Comparison of ENCODE assay signal across 25 mouse cellular contexts in genomic region chr7:93007721-93008120, GRCm38 (mm10).
A peak's percentile ranks its signal among the peaks of the same experiment; 100 is the strongest.
DNase-seq lines count a peak whose midpoint lies in the region; ATAC-seq and TF ChIP-seq lines count a peak whose summit lies in the region.
"Had no signal": no experiment of that assay in that cellular context is flagged by ENCODE, and none has a peak within 500 bp of the region (broad histone marks: within the 10 kb centered on the region; RNA-seq: fewer than 3 reads in every experiment).

No protein-coding gene starts in this region.

- no peaks in the 10 kb centered on the region for H3K9me3 ChIP-seq in forebrain, embryonic 13.5 days (replicated peaks)
- no peaks in the 10 kb centered on the region for H3K9me3 ChIP-seq in forebrain, embryonic 12.5 days
- H3K9me3 ChIP-seq in hindbrain, embryonic 13.5 days, result no peaks in the 10 kb centered on the region
- no peaks in the 10 kb centered on the region for H3K9me3 ChIP-seq in hindbrain, embryonic 11.5 days (ENCODE audit: control insufficient read depth, low read length)
- no peaks in the 10 kb centered on the region for H3K9me3 ChIP-seq in neural tube, embryonic 15.5 days (replicated peaks)
- H3K9me3 ChIP-seq in forebrain, postnatal 0 days (ENCODE audit: low read length), result no peaks in the 10 kb centered on the region
- H3K9me3 ChIP-seq: embryonic facial prominence, embryonic 13.5 days; G1E; heart, embryonic 12.5 days; limb, embryonic 15.5 days; liver, embryonic 13.5 days; midbrain, embryonic 13.5 days had no signal

- no peaks in the 10 kb centered on the region for H3K36me3 ChIP-seq in forebrain, embryonic 13.5 days (ENCODE audit: poor library complexity, severe bottlenecking)
- no peaks in the 10 kb centered on the region for H3K36me3 ChIP-seq in forebrain, embryonic 12.5 days (replicated peaks)
- no peaks in the 10 kb centered on the region for H3K36me3 ChIP-seq in hindbrain, embryonic 13.5 days
- no peaks in the 10 kb centered on the region for H3K36me3 ChIP-seq in hindbrain, embryonic 11.5 days (ENCODE audit: control insufficient read depth, insufficient read depth, low read length)
- H3K36me3 ChIP-seq in neural tube, embryonic 15.5 days, result no peaks in the 10 kb centered on the region
- H3K36me3 ChIP-seq in forebrain, postnatal 0 days (ENCODE audit: insufficient read depth), result no peaks in the 10 kb centered on the region
- H3K36me3 ChIP-seq: embryonic facial prominence, embryonic 13.5 days; G1E; heart, embryonic 12.5 days; limb, embryonic 15.5 days; liver, embryonic 13.5 days; midbrain, embryonic 13.5 days had no signal

- peaks cover 13% of the 10 kb centered on the region for H3K4me1 ChIP-seq in forebrain, embryonic 13.5 days
- peaks cover 6% of the 10 kb centered on the region; the same call in 1 of the 2 replicates for H3K4me1 ChIP-seq in forebrain, embryonic 12.5 days
- no peaks in the 10 kb centered on the region; the same call in 1 of the 2 replicates for H3K4me1 ChIP-seq in hindbrain, embryonic 13.5 days (replicated peaks)
- H3K4me1 ChIP-seq in hindbrain, embryonic 11.5 days (replicated peaks; ENCODE audit: control insufficient read depth, insufficient read depth, low read length), result no peaks in the 10 kb centered on the region
- H3K4me1 ChIP-seq in neural tube, embryonic 15.5 days, result no peaks in the 10 kb centered on the region
- no peaks in the 10 kb centered on the region for H3K4me1 ChIP-seq in forebrain, postnatal 0 days (ENCODE audit: insufficient read depth)
- H3K4me1 ChIP-seq: embryonic facial prominence, embryonic 13.5 days; limb, embryonic 15.5 days; liver, embryonic 13.5 days had no signal

- H3K27me3 ChIP-seq in forebrain, embryonic 13.5 days, result no peaks in the 10 kb centered on the region
- H3K27me3 ChIP-seq in forebrain, embryonic 12.5 days, result no peaks in the 10 kb centered on the region
- no peaks in the 10 kb centered on the region for H3K27me3 ChIP-seq in hindbrain, embryonic 13.5 days
- no peaks in the 10 kb centered on the region for H3K27me3 ChIP-seq in hindbrain, embryonic 11.5 days (ENCODE audit: control insufficient read depth, insufficient read depth, low read length)
- H3K27me3 ChIP-seq in neural tube, embryonic 15.5 days (replicated peaks), result no peaks in the 10 kb centered on the region
- no peaks in the 10 kb centered on the region for H3K27me3 ChIP-seq in forebrain, postnatal 0 days (ENCODE audit: insufficient read depth, low read length)
- H3K27me3 ChIP-seq: embryonic facial prominence, embryonic 13.5 days; heart, embryonic 12.5 days; limb, embryonic 15.5 days; liver, embryonic 13.5 days; midbrain, embryonic 13.5 days had no signal

- TF ChIP-seq CTCF in forebrain, postnatal 0 days (IDR thresholded peaks at IDR 0.05; ENCODE audit: low read depth), result no peak

- DNase-seq in hindbrain, embryonic 11.5 days (ENCODE audit: low spot score), result no peak
- no peak for DNase-seq in neural tube, embryonic 10.5 days (ENCODE audit: extremely low spot score, low spot score)
- no peak for DNase-seq in forebrain, postnatal 0 days
- no peak for DNase-seq in gastrocnemius, postnatal 10 days
- DNase-seq: adrenal gland, postnatal 10 days; cerebellum, adult 11-12 months; gastrocnemius, postnatal 14 days; kidney, adult 11 months; kidney, postnatal 14 days; left cerebral cortex, postnatal 4 days; liver, embryonic 13.5 days; lung, adult 18-20 months; lung, postnatal 4 days; spleen, adult 18-20 months; thymus, postnatal 14 days had no signal

- WGBS in forebrain, embryonic 13.5 days, result 15% methylated on average over 4 of the region's 4 CpGs
- 15% methylated on average over 4 of the region's 4 CpGs for WGBS in forebrain, embryonic 12.5 days
- WGBS in hindbrain, embryonic 13.5 days, result 40% methylated on average over 4 of the region's 4 CpGs
- 49% methylated on average over 4 of the region's 4 CpGs for WGBS in hindbrain, embryonic 11.5 days
- WGBS in neural tube, embryonic 15.5 days, result 53% methylated on average over 4 of the region's 4 CpGs
- WGBS in forebrain, postnatal 0 days, result 10% methylated on average over 4 of the region's 4 CpGs

- no peak overlapping the region for H3K4me3 ChIP-seq in forebrain, embryonic 13.5 days
- H3K4me3 ChIP-seq in forebrain, embryonic 12.5 days (replicated peaks), result no peak overlapping the region
- no peak overlapping the region for H3K4me3 ChIP-seq in hindbrain, embryonic 13.5 days
- no peak overlapping the region for H3K4me3 ChIP-seq in hindbrain, embryonic 11.5 days (ENCODE audit: low read depth, low read length)
- H3K4me3 ChIP-seq in neural tube, embryonic 15.5 days (replicated peaks), result no peak overlapping the region
- H3K4me3 ChIP-seq in forebrain, postnatal 0 days (ENCODE audit: low read depth, low read length), result no peak overlapping the region
- H3K4me3 ChIP-seq: embryonic facial prominence, embryonic 13.5 days; heart, embryonic 12.5 days; limb, embryonic 15.5 days; liver, embryonic 13.5 days; midbrain, embryonic 13.5 days had no signal

- H3K27ac ChIP-seq in forebrain, embryonic 13.5 days, result peak overlapping the region; percentile 51; the same call in 1 of the 2 replicates
- H3K27ac ChIP-seq in forebrain, embryonic 12.5 days, result no peak overlapping the region
- H3K27ac ChIP-seq in hindbrain, embryonic 13.5 days, result 0 out of 2 replicates have a peak overlapping the region, but pooled peaks have one; percentile 9
- no peak overlapping the region for H3K27ac ChIP-seq in hindbrain, embryonic 11.5 days (ENCODE audit: low read depth, low read length)
- H3K27ac ChIP-seq in neural tube, embryonic 15.5 days (replicated peaks), result peak overlapping the region; percentile 35
- 0 out of 2 replicates have a peak overlapping the region, but pooled peaks have one; percentile 15 for H3K27ac ChIP-seq in forebrain, postnatal 0 days (ENCODE audit: low read depth, low read length)
- H3K27ac ChIP-seq: embryonic facial prominence, embryonic 13.5 days; limb, embryonic 15.5 days; liver, embryonic 13.5 days; midbrain, embryonic 13.5 days had no signal

- H3K4me2 ChIP-seq in forebrain, embryonic 13.5 days, result no peak overlapping the region
- no peak overlapping the region for H3K4me2 ChIP-seq in forebrain, embryonic 12.5 days
- H3K4me2 ChIP-seq in hindbrain, embryonic 13.5 days, result no peak overlapping the region
- no peak overlapping the region for H3K4me2 ChIP-seq in hindbrain, embryonic 11.5 days (replicated peaks; ENCODE audit: low read depth, low read length)
- no peak overlapping the region for H3K4me2 ChIP-seq in neural tube, embryonic 15.5 days
- no peak overlapping the region for H3K4me2 ChIP-seq in forebrain, postnatal 0 days (ENCODE audit: low read depth)
- H3K4me2 ChIP-seq: embryonic facial prominence, embryonic 13.5 days; heart, embryonic 12.5 days; limb, embryonic 15.5 days; liver, embryonic 13.5 days; midbrain, embryonic 13.5 days had no signal

- 0 out of 2 replicates have a peak, but pooled peaks have one; percentile 29 for ATAC-seq in forebrain, embryonic 13.5 days
- ATAC-seq in forebrain, embryonic 12.5 days (ENCODE audit: low FRiP score), result no peak
- ATAC-seq in hindbrain, embryonic 13.5 days (ENCODE audit: low FRiP score), result no peak
- ATAC-seq in hindbrain, embryonic 11.5 days (ENCODE audit: low FRiP score), result no peak
- no peak for ATAC-seq in neural tube, embryonic 15.5 days (ENCODE audit: low FRiP score)
- ATAC-seq in forebrain, postnatal 0 days, result no peak
- ATAC-seq: lung, postnatal 0 days; midbrain, embryonic 13.5 days had no signal

- no peak overlapping the region for H3K9ac ChIP-seq in forebrain, embryonic 13.5 days
- no peak overlapping the region for H3K9ac ChIP-seq in forebrain, embryonic 12.5 days
- H3K9ac ChIP-seq in hindbrain, embryonic 13.5 days, result no peak overlapping the region
- no peak overlapping the region for H3K9ac ChIP-seq in hindbrain, embryonic 11.5 days (ENCODE audit: low read depth, low read length)
- no peak overlapping the region for H3K9ac ChIP-seq in neural tube, embryonic 15.5 days (replicated peaks)
- H3K9ac ChIP-seq in forebrain, postnatal 0 days, result no peak overlapping the region
- H3K9ac ChIP-seq: embryonic facial prominence, embryonic 13.5 days; heart, embryonic 12.5 days; limb, embryonic 15.5 days; liver, embryonic 13.5 days; midbrain, embryonic 13.5 days had no signal

Comparison
In these comparisons a context has a peak if more than half of its experiments do, and no peak if none do; other contexts are left out.
1. H3K27ac ChIP-seq: peak in forebrain, embryonic 13.5 days (single experiment), hindbrain, embryonic 13.5 days (single experiment), neural tube, embryonic 15.5 days (single experiment) and forebrain, postnatal 0 days (single experiment); none in forebrain, embryonic 12.5 days (single experiment) and hindbrain, embryonic 11.5 days (single experiment).